Mouse (Mus musculus) lung, adult 10 weeks (tissue): ENCODE results near the gene Tbc1d5. TPM values are rescaled to one million over a fixed set of nuclear protein-coding genes. Genes with fewer than 3 reads are reported as not detected.

Source experiments
- polyA plus RNA-seq: library from polyadenylated mRNA; stranded (reverse); fragments of 350-450 nt; fragmentation: Illumina TruSeq; extraction: RNeasy Lipid Tissue Mini Kit (QIAGEN cat#74804); gene quantifications from one replicate; pipeline ENCODE4 v1.2.3, GENCODE M21; 2014; ENCODE audit warnings: low read depth, low replicate concordance; ENCODE audit not compliant: insufficient read depth

Tbc1d5 gene
- 4.4 TPM for polyA plus RNA-seq

GRCm38 (mm10) chr17:51179195-51179953 is at the start of gene Tbc1d5:
Gene Tbc1d5, minus strand, starts transcription at chr17:51179352.

